Mouse (Mus musculus): ENCODE measurements around the gene Zfp949.

DNA sequence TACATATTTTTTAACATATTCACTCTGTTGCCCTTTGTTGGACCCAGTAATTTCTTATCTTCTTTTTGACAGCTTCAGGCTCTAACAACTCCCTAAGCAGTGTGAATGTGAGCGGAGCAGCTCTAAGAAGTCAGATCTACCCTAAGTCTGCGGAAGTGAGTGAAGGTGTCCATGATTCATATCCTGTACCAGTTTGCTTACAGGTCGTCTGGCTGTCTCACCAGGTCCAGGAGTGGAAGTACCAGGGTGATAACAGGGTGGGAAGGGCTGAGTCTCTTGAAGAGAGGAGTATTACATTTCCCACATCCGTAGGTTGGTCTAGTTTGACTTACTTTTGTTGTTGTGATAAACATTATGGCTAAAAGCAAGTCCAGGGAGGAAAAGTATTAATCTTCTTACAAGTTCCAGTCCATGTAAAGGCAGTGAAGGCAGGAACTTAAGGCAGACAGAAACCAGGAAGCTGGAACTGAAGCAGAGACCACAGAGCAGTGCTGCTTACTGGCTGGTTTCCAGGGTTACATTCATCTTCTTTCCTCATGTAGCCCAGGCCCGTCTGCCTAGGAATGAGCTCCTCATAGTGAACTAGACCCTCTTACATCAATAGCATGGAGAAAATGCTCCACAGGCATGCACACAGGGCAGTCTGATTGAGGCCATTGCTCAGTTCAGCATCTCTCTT is 8.1 kb upstream of the Zfp949 start:
- TF ChIP-seq CTCF (IDR thresholded peaks at IDR 0.05; ENCODE audit: extremely low read depth, insufficient read depth, insufficient read length, insufficient replicate concordance) = no peak
- no peak for TF ChIP-seq POLR2A (IDR thresholded peaks at IDR 0.05; ENCODE audit: low read depth, low read length)
